Mouse (Mus musculus) lung, postnatal 0 days (tissue): ENCODE measurements around the gene Zeb2.

Experiments
- CTCF ChIP-seq: IDR thresholded peaks from 2 replicates; pipeline ENCODE4 v1.5.1; 2016; ENCODE audit warnings: antibody characterized with exemption, mild to moderate bottlenecking
- EP300 ChIP-seq: IDR thresholded peaks from 2 replicates; pipeline ENCODE4 v1.6.1; 2016; ENCODE audit warnings: antibody characterized with exemption, mild to moderate bottlenecking, control low read depth

- TF ChIP-seq CTCF = no peak
- TF ChIP-seq EP300 = no peak
Measured at GRCm38 (mm10) chr2:45153315-45153714, 36.1 kb upstream of the Zeb2 start.
